In genomic region chr2:105505554-105505953, GRCm38 (mm10) we compare ENCODE assay signal across 17 mouse cellular contexts.
"Had no signal": no experiment of that assay in that cellular context is flagged by ENCODE, and none has a peak within 500 bp of the region (broad histone marks: within the 10 kb centered on the region; RNA-seq: fewer than 3 reads in every experiment).

No protein-coding gene starts in this region.

- H3K4me3 ChIP-seq: lung, embryonic 15.5 days; megakaryocyte, embryonic 14.5 days; midbrain, embryonic 12.5 days; neural tube, embryonic 12.5 days; stomach, embryonic 15.5 days had no signal

- H3K4me1 ChIP-seq: lung, embryonic 15.5 days; megakaryocyte, embryonic 14.5 days; midbrain, embryonic 12.5 days; neural tube, embryonic 12.5 days; stomach, embryonic 15.5 days had no signal

- H3K9ac ChIP-seq: lung, embryonic 15.5 days; midbrain, embryonic 12.5 days; neural tube, embryonic 12.5 days; stomach, embryonic 15.5 days had no signal

- H3K27ac ChIP-seq: lung, embryonic 15.5 days; macrophage; midbrain, embryonic 12.5 days; neural tube, embryonic 12.5 days; stomach, embryonic 15.5 days; stomach, postnatal 0 days had no signal

- H3K36me3 ChIP-seq: lung, embryonic 15.5 days; midbrain, embryonic 12.5 days; neural tube, embryonic 12.5 days; stomach, embryonic 15.5 days had no signal

- H3K9me3 ChIP-seq: lung, embryonic 15.5 days; midbrain, embryonic 12.5 days; neural tube, embryonic 12.5 days; stomach, embryonic 15.5 days had no signal

- DNase-seq: lung, adult 2 months; lung, postnatal 14 days; lung, postnatal 36 days; midbrain, embryonic 14.5 days; right cerebral cortex, postnatal 14 days; thymus, adult 2 months; thymus, postnatal 25 days; thymus, postnatal 4 days had no signal

- H3K4me2 ChIP-seq: lung, embryonic 15.5 days; midbrain, embryonic 12.5 days; neural tube, embryonic 12.5 days; stomach, embryonic 15.5 days had no signal

- H3K27me3 ChIP-seq: lung, embryonic 15.5 days; megakaryocyte, embryonic 14.5 days; neural tube, embryonic 12.5 days; stomach, embryonic 15.5 days had no signal

- ATAC-seq: lung, postnatal 0 days; midbrain, embryonic 16.5 days had no signal
